Mouse (Mus musculus) intestine, embryonic 15.5 days (tissue): ENCODE data around the gene Il17re. TPM values are rescaled to one million over a fixed set of nuclear protein-coding genes. Genes with fewer than 3 reads are reported as not detected.

Source experiments
- ATAC-seq: fragments of 200-750 bp; cut with Nextera tagmentation; 2 replicates; pipeline ENCODE4 v1.8.0; 2017; ENCODE audit warnings: moderate TSS enrichment, moderate library complexity
- H3K27ac ChIP-seq: fragments of 300-500 bp; sonication (generic); 2 replicates; pipeline ENCODE4 v1.5.1; 2015; ENCODE audit warnings: mild to moderate bottlenecking, inconsistent platforms
- H3K27me3 ChIP-seq: fragments of 300-500 bp; sonication (generic); replicated peaks from 2 replicates; pipeline ENCODE4 v1.6.1; 2015; ENCODE audit warnings: inconsistent platforms
- H3K36me3 ChIP-seq: fragments of 300-500 bp; sonication (generic); 2 replicates; pipeline ENCODE4 v1.6.1; 2015; ENCODE audit warnings: inconsistent platforms
- H3K4me1 ChIP-seq: fragments of 300-500 bp; sonication (generic); replicated peaks from 2 replicates; pipeline ENCODE4 v1.6.1; 2015; ENCODE audit warnings: inconsistent platforms
- H3K4me2 ChIP-seq: fragments of 300-500 bp; sonication (generic); replicated peaks from 2 replicates; pipeline ENCODE4 v1.6.1; 2015; ENCODE audit warnings: mild to moderate bottlenecking, inconsistent platforms
- H3K4me3 ChIP-seq: fragments of 300-500 bp; sonication (generic); replicated peaks from 2 replicates; pipeline ENCODE4 v1.5.1; 2015; ENCODE audit warnings: inconsistent platforms
- H3K9ac ChIP-seq: fragments of 300-500 bp; sonication (generic); 2 replicates; pipeline ENCODE4 v1.6.1; 2015; ENCODE audit warnings: inconsistent platforms
- H3K9me3 ChIP-seq: fragments of 300-500 bp; sonication (generic); 2 replicates; pipeline ENCODE4 v1.6.1; 2016; ENCODE audit warnings: inconsistent platforms
- WGBS: fragments of 180-500 bp; shearing (Covaris S2); methylation state at CpG from one replicate; pipeline ENCODE4 v1.1.7; 2015; 5-methylcytosine and 5-hydroxymethylcytosine counted together
- polyA plus RNA-seq: library from polyadenylated mRNA; unstranded; fragments of >200 nt; fragmentation: Nextera tagmentation; extraction: Ambion mirVana; gene quantifications from 2 replicates; pipeline ENCODE4 v1.2.1, GENCODE M21; 2015

The Il17re gene
- polyA plus RNA-seq, 1 experiment from 2014 or later, result 7.8 TPM

- Histone ChIP-seq H3K27me3 (no peaks in the 10 kb centered on the region), H3K4me2 (no peak overlapping the region), H3K4me3 (no peak overlapping the region), H3K36me3 (peaks cover 20% of the 10 kb centered on the region), H3K9me3 (no peaks in the 10 kb centered on the region), H3K27ac (no peak overlapping the region), H3K9ac (no peak overlapping the region), H3K4me1 (peaks cover 5% of the 10 kb centered on the region; the same call in 1 of the 2 replicates)
- WGBS, result 70% methylated on average over 7 of the region's 8 CpGs
- peak; percentile 39; the same call in 1 of the 2 replicates for ATAC-seq
Observed at GRCm38 (mm10) chr6:113444207-113444965, 13.9 kb upstream of the Il17re start.

GRCm38 (mm10) chr6:113447639-113448038 is 10.6 kb upstream of the Il17re start:
- Histone ChIP-seq H3K9ac (no peak overlapping the region), H3K4me1 (peaks cover 5% of the 10 kb centered on the region; the same call in 1 of the 2 replicates)
- 95% methylated on average over 4 of the region's 4 CpGs for WGBS

GRCm38 (mm10) chr6:113451839-113452238 is 6.4 kb upstream of the Il17re start:
- 67% methylated on average over 2 of the region's 2 CpGs for WGBS
- H3K9ac ChIP-seq, result no peak overlapping the region
- H3K4me2 ChIP-seq, result no peak overlapping the region
- ATAC-seq, result no peak
- peaks cover 15% of the 10 kb centered on the region for H3K36me3 ChIP-seq
- no peaks in the 10 kb centered on the region for H3K27me3 ChIP-seq
- H3K27ac ChIP-seq, result no peak overlapping the region
- H3K9me3 ChIP-seq, result no peaks in the 10 kb centered on the region
- H3K4me3 ChIP-seq, result no peak overlapping the region
- H3K4me1 ChIP-seq, result no peaks in the 10 kb centered on the region

More at GRCm38 (mm10) chr6:113447639-113448038, 10.6 kb upstream of the Il17re start:
- Histone ChIP-seq H3K4me3 (no peak overlapping the region), H3K27me3 (no peaks in the 10 kb centered on the region), H3K4me2 (no peak overlapping the region), H3K36me3 (peaks cover 20% of the 10 kb centered on the region), H3K27ac (no peak overlapping the region), H3K9me3 (no peaks in the 10 kb centered on the region)
- no peak for ATAC-seq

- Histone ChIP-seq H3K4me2 (no peak overlapping the region), H3K27ac (no peak overlapping the region), H3K27me3 (no peaks in the 10 kb centered on the region), H3K4me1 (no peaks in the 10 kb centered on the region), H3K9ac (no peak overlapping the region), H3K36me3 (no peaks in the 10 kb centered on the region), H3K9me3 (no peaks in the 10 kb centered on the region), H3K4me3 (no peak overlapping the region)
- ATAC-seq, result peak; percentile 42; the same call in 1 of the 2 replicates
- 46% methylated on average over 5 of the region's 5 CpGs for WGBS
Observed at GRCm38 (mm10) chr6:113455007-113455406, 3.3 kb upstream of the Il17re start.

- WGBS, result 42% methylated on average over 10 of the region's 10 CpGs
- peak overlapping the region; percentile 17; the same call in 1 of the 2 replicates for H3K4me3 ChIP-seq
- H3K27me3 ChIP-seq, result no peaks in the 10 kb centered on the region
- peak overlapping the region; percentile 59; the same call in 1 of the 2 replicates for H3K27ac ChIP-seq
- 0 out of 2 replicates have a peak overlapping the region, but pooled peaks have one; percentile 23 for H3K9ac ChIP-seq
- ATAC-seq, result peak; percentile 92
- peak overlapping the region; percentile 42 for H3K4me2 ChIP-seq
- H3K9me3 ChIP-seq, result no peaks in the 10 kb centered on the region
- H3K4me1 ChIP-seq, result no peaks in the 10 kb centered on the region
- H3K36me3 ChIP-seq, result no peaks in the 10 kb centered on the region
Observed at GRCm38 (mm10) chr6:113458635-113459034, 351 bp downstream of the Il17re start.

- Histone ChIP-seq H3K27me3 (no peaks in the 10 kb centered on the region), H3K9me3 (no peaks in the 10 kb centered on the region), H3K36me3 (no peaks in the 10 kb centered on the region), H3K9ac (no peak overlapping the region), H3K4me2 (no peak overlapping the region), H3K4me3 (no peak overlapping the region), H3K27ac (no peak overlapping the region), H3K4me1 (peaks cover 3% of the 10 kb centered on the region; the same call in 1 of the 2 replicates)
- WGBS, result 68% methylated on average over 7 of the region's 7 CpGs
- ATAC-seq, result no peak
Observed at GRCm38 (mm10) chr6:113464040-113464439, 5.8 kb downstream of the Il17re start.

GRCm38 (mm10) chr6:113465602-113466001 is 7.3 kb downstream of the Il17re start:
- Histone ChIP-seq H3K4me3 (no peak overlapping the region), H3K9me3 (no peaks in the 10 kb centered on the region), H3K4me2 (no peak overlapping the region), H3K27me3 (no peaks in the 10 kb centered on the region), H3K9ac (no peak overlapping the region), H3K27ac (no peak overlapping the region), H3K36me3 (no peaks in the 10 kb centered on the region), H3K4me1 (peaks cover 12% of the 10 kb centered on the region)
- no peak for ATAC-seq
- WGBS, result 54% methylated on average over 5 of the region's 5 CpGs

GRCm38 (mm10) chr6:113468512-113468911 is 10.2 kb downstream of the Il17re start:
- no peak for ATAC-seq
- Histone ChIP-seq H3K4me3 (no peak overlapping the region), H3K27ac (no peak overlapping the region), H3K36me3 (no peaks in the 10 kb centered on the region), H3K9ac (no peak overlapping the region), H3K27me3 (no peaks in the 10 kb centered on the region), H3K4me2 (peak overlapping the region; percentile 92), H3K9me3 (no peaks in the 10 kb centered on the region), H3K4me1 (peaks cover 23% of the 10 kb centered on the region)
- 74% methylated on average over 3 of the region's 3 CpGs for WGBS

- 13% methylated on average over 9 of the region's 9 CpGs for WGBS
- peaks cover 23% of the 10 kb centered on the region for H3K4me1 ChIP-seq
- H3K27me3 ChIP-seq, result no peaks in the 10 kb centered on the region
- no peaks in the 10 kb centered on the region for H3K9me3 ChIP-seq
- peak overlapping the region; percentile 47 for H3K9ac ChIP-seq
- H3K36me3 ChIP-seq, result no peaks in the 10 kb centered on the region
- ATAC-seq, result peak; percentile 61
- H3K27ac ChIP-seq, result no peak overlapping the region
- peak overlapping the region; percentile 92 for H3K4me2 ChIP-seq
- H3K4me3 ChIP-seq, result peak overlapping the region; percentile 42
Observed at GRCm38 (mm10) chr6:113469021-113469420, 10.7 kb downstream of the Il17re start.

- Histone ChIP-seq H3K27ac (no peak overlapping the region), H3K9ac (peak overlapping the region; percentile 47), H3K4me3 (peak overlapping the region; percentile 42), H3K4me1 (peaks cover 23% of the 10 kb centered on the region), H3K9me3 (no peaks in the 10 kb centered on the region), H3K4me2 (peak overlapping the region; percentile 92), H3K27me3 (no peaks in the 10 kb centered on the region), H3K36me3 (no peaks in the 10 kb centered on the region)
- WGBS, result under 1% methylated on average over 31 of the region's 31 CpGs
- ATAC-seq, result peak; percentile 70
Observed at GRCm38 (mm10) chr6:113469432-113469831, 11.1 kb downstream of the Il17re start.

GRCm38 (mm10) chr6:113471297-113471936 is 13.1 kb downstream of the Il17re start, which contains the start of gene Il17rc:
Il17rc (plus strand) TSS chr6:113471427.
- ATAC-seq, result peak; percentile 75
- WGBS, result 17% methylated on average over 12 of the region's 12 CpGs

GRCm38 (mm10) chr6:113472061-113472460 is 13.8 kb downstream of the Il17re start:
- peak; percentile 9; the same call in 1 of the 2 replicates for ATAC-seq
- Histone ChIP-seq H3K36me3 (no peaks in the 10 kb centered on the region), H3K4me1 (peaks cover 23% of the 10 kb centered on the region), H3K27ac (peak overlapping the region; percentile 63), H3K27me3 (no peaks in the 10 kb centered on the region), H3K9me3 (no peaks in the 10 kb centered on the region), H3K4me3 (no peak overlapping the region; the same call in 1 of the 2 replicates), H3K4me2 (peak overlapping the region; percentile 67), H3K9ac (peak overlapping the region; percentile 55; the same call in 1 of the 2 replicates)
- 66% methylated on average over 10 of the region's 10 CpGs for WGBS

More at GRCm38 (mm10) chr6:113471297-113471936, 13.1 kb downstream of the Il17re start, which contains the start of gene Il17rc:
- peak within 1 kb of the TSS; percentile 63 for H3K27ac ChIP-seq
- peaks cover 23% of the 10 kb centered on the region for H3K4me1 ChIP-seq
- H3K4me3 ChIP-seq, result peak within 1 kb of the TSS; percentile 30
- H3K9ac ChIP-seq, result peak within 1 kb of the TSS; percentile 55
- H3K4me2 ChIP-seq, result peak within 1 kb of the TSS; percentile 67
- H3K27me3 ChIP-seq, result no peaks in the 10 kb centered on the region
- no peaks in the 10 kb centered on the region for H3K36me3 ChIP-seq
- no peaks in the 10 kb centered on the region for H3K9me3 ChIP-seq
